Mouse (Mus musculus): ENCODE measurements around the gene Gm10271. TPM values are rescaled to one million over a fixed set of nuclear protein-coding genes. Genes with fewer than 3 reads are reported as not detected.

The Gm10271 gene
- total RNA-seq, 1 experiment from 2014 or later = not detected

DNA sequence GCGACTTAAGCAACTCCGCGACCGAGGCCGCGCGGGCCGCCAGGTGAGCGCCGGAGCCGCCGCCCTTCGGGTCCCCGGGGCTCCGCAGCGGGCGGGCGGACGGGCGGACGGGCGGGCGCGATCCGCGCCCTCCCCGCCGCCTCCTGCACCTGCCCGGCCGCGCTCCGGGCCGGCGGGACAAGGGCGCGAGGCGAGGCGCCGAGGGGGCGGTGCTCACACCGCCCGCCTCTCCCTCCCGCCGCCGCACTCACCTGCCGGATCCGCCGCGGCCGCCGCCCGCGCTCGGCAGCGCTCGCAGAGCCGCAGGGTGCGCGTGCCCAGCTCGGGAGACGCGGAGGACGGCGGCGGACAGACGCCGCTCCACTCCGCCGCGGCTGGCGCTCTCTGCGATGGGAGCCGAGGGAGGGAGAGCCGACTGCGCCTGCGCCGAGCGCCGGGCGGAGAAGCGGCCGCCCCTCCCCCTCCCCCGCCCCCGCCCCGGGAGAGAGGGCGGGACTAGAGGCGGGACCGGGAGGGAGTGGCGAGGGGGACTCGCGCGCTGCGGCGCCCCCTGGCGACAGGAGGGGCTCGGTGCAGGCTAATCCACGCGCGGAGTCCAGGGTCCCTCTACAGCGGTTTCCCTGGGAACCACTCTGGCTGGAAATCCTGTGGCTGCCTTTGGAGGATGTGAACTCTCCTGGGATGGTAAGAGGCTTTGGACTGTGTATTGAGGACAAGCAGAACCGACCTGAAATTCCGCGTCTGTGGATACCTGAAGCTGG, 22.2 kb downstream of the Gm10271 start, which contains the start of gene Rab3ip:
Gene Rab3ip, minus strand, starts transcription at position 761 of the 761 bp plus-strand sequence.
- peak; percentile 88 to 90 for ATAC-seq (replicated peaks in 1 of 2; ENCODE audit: insufficient read depth in 1 of 2, low FRiP score in 2 of 2, low TSS enrichment in 1 of 2, low read depth in 1 of 2, poor library complexity in 2 of 2, severe bottlenecking in 2 of 2)

DNA sequence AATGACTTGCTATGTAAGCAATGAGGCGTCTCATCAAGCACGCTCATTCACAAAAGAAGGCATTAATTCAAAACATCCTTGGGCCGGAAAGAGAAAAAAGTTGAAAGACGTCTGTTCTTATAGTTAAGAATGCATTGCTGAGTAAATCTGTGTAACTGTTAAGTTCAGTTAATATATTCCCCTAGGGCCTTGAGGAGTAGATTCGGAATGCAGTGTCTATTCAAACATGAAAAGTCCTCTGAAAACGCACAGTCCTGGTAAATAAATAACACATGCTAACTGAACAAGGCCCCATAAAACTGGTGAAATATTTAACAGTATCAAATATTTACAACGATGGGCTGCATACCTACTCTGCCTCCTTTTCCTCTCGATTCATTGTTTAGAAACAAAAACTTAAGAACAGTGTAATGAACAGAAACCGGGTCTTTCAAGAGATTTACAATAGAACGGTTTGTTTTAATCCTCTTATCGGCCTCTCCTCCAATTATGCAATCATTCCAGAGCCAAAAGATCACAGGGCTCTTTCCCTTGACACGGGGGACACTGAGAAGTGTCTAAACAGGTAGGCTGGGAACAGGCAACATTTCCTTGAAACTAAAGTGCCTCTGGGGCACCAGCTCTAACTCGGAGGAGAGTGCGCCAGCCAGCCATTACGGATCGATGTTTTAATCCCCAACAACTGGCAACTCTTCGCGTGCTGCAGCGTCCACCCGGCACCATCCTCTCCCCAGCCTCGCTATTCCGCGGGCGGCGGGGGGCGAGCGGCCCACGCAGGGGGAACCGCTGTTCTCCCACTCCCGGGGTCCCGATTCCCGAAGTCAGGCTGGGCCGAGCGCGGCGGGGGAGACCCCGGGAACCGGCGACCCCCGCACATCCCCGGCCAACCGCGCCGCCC, 23.0 kb downstream of the Gm10271 start:
- ATAC-seq (replicated peaks in 1 of 2; ENCODE audit: insufficient read depth in 1 of 2, low FRiP score in 2 of 2, low TSS enrichment in 1 of 2, low read depth in 1 of 2, poor library complexity in 2 of 2, severe bottlenecking in 2 of 2) = no peak

DNA sequence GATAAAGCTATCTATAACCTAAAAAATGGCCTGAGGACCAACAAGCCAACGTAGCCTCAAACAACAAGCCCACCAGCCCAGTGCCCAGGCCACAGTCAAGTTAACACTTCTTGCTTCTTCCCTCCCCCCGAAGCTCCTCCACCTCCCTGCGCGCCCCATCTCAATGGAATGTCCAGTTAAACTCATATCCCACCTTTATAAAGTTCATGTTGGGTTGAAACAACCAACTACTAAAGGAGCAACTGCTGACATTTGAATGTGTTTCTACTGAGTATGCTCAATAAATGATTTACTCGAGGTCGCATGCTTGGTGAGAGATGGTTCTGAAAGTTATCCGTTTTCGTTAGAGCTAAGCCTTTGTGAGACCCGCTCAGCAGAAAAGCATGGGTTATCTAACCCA, 24.0 kb downstream of the Gm10271 start:
- ATAC-seq (replicated peaks in 1 of 2; ENCODE audit: insufficient read depth in 1 of 2, low FRiP score in 2 of 2, low TSS enrichment in 1 of 2, low read depth in 1 of 2, poor library complexity in 2 of 2, severe bottlenecking in 2 of 2) = no peak

DNA sequence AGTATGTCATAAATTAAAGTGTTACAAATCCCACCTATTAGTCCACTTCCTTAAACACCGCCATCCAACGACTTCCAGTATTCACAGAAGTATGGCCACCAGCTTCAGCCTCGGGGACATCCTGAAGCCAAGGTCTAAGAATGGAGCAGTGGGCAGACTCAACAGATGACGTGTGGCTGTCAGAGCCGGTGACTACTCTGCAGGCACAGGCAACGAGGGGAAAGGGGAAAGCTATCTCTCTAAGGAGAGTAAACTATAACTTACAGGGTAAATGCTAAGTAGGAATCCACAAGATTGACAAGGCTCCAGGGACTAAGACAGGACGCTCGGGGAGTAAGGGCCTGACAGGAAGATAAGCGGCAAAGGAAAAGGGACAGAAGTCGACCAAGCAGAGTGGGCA, 27.5 kb downstream of the Gm10271 start:
- ATAC-seq (replicated peaks in 1 of 2; ENCODE audit: insufficient read depth in 1 of 2, low FRiP score in 2 of 2, low TSS enrichment in 1 of 2, low read depth in 1 of 2, poor library complexity in 2 of 2, severe bottlenecking in 2 of 2) = no peak

DNA sequence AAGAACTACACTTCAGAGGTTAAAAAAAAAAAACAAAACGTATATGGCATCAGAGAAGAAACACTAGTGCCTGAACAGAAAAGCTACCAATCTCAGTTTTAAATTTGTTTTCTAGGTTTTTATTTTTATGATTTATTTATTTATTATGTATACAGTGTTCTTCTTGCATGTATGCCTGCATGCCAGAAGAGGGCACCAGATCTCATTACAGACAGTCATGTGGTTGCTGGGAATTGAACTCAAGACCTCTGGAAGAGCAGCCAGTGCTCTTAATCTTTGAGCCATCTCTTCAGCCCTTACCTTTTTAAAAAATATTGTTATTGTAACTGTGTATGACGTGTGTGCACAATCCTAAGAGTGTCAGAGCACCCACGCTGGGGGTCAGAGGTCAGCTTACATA, 28.3 kb downstream of the Gm10271 start:
- no peak for ATAC-seq (replicated peaks in 1 of 2; ENCODE audit: insufficient read depth in 1 of 2, low FRiP score in 2 of 2, low TSS enrichment in 1 of 2, low read depth in 1 of 2, poor library complexity in 2 of 2, severe bottlenecking in 2 of 2)

DNA sequence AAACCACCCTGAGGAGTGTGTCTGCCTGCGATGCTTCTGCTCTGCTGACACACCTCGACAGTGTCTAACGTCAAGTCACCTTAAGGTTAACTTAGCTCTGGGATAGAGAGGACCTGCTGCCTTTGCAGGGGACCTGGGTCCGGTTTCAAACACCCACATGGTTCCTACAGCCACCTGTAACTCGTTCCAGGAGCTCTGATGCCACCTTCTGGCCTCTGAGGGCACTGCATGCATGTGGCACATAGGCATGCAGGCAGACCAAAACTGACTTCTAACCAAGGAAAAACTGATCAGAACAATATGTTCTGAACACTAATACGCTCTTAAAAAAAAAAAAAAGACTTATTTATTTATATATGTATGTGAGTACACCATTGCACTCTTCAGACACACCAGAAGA, 29.4 kb downstream of the Gm10271 start:
- no peak for ATAC-seq (replicated peaks in 1 of 2; ENCODE audit: insufficient read depth in 1 of 2, low FRiP score in 2 of 2, low TSS enrichment in 1 of 2, low read depth in 1 of 2, poor library complexity in 2 of 2, severe bottlenecking in 2 of 2)

DNA sequence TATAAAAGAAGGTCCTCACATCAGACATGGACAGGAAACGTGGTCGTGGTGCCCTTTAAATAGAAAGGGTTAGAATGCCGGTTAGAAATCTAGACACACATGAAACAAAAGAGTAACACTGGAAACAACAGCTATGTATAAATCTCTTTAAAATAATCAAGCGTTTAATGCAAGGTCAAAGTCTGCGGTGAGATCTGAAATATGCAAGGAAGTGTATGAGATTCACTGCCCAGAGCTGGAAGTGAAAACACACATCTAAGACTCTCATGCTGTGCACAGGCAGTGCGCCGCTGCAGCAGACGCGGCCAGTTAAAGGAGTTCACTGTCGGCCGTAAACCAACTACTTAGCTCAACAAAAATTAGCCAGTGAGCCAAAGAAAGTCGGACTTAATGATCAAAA, 37.4 kb downstream of the Gm10271 start:
- ATAC-seq (replicated peaks in 1 of 2; ENCODE audit: insufficient read depth in 1 of 2, low FRiP score in 2 of 2, low TSS enrichment in 1 of 2, low read depth in 1 of 2, poor library complexity in 2 of 2, severe bottlenecking in 2 of 2) = 0 out of 4 replicates have a peak, but pooled peaks of 1 of the 2 experiments have one; percentile 25

DNA sequence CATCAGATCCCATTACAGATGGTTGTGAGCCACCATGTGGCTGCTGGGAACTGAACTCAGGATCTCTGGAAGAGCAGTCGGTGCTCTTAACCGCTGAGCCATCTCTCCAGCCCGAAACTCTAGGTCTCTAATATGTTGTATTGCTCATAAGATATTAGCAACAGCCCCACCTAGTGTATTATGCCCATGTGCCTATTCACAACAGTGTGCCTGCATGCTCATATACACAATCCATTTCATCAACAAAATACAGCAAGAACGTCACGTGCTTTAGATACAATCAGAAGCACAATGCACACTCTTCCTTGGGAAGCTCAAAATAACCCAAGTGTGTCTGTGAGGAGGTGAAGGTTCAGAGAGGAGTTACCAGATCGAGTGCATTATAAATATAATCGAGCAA, 38.6 kb downstream of the Gm10271 start:
- ATAC-seq (replicated peaks in 1 of 2; ENCODE audit: insufficient read depth in 1 of 2, low FRiP score in 2 of 2, low TSS enrichment in 1 of 2, low read depth in 1 of 2, poor library complexity in 2 of 2, severe bottlenecking in 2 of 2) = no peak

DNA sequence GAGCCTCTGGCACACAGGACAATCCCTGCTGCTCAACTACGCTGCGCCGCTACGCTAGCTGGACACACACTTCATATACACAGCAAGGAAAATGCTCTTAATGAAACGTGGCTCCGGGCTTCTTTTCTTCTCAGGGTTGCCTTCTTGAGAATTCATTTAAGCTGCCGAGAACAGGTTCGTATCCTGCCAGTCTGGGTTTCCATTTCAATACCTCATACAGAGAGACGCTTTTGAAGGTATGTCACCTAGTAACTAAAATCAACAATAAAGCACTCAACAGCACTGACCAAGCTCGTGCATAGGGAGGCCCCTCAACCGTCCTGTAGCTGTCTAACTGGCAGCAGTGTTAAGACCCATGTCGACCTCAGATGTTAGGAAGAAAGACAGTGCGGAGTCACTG, 40.0 kb downstream of the Gm10271 start:
- no peak for ATAC-seq (replicated peaks in 1 of 2; ENCODE audit: insufficient read depth in 1 of 2, low FRiP score in 2 of 2, low TSS enrichment in 1 of 2, low read depth in 1 of 2, poor library complexity in 2 of 2, severe bottlenecking in 2 of 2)

DNA sequence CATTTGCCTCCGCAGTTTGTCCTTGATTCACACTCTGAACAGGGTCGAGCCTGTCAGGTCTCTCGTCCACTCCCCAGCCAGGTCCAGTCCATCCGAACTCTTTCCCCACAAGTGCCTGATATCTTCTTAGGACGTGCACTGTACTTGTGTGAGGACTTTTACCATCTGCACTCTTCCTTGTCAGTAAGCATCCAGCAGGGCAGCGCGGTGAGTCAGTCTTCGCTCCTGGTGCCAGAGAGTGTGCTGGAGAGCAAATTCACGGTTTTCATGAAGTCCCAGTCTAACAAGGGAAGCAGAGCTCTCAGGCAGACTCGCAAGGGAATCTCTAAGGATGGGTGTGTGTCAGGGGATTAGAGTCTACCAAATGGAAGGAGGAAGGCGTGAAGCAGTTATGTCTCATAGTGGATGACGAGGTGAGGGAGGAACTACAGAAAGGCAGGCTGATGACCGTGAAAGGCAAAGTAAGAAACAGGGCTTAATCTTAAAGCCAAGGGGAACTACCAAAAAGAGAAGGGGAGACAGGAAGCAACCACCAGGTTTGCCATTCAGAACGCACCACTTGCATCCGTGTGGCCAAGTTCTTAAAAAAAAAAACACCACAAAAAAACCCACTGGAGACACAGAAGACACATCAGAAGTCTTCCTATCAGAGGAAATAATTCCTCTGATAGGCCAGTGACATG, 40.8 kb downstream of the Gm10271 start:
- peak; percentile 30 to 48; a peak in 3 of 4 replicates for ATAC-seq (replicated peaks in 1 of 2; ENCODE audit: insufficient read depth in 1 of 2, low FRiP score in 2 of 2, low TSS enrichment in 1 of 2, low read depth in 1 of 2, poor library complexity in 2 of 2, severe bottlenecking in 2 of 2)

DNA sequence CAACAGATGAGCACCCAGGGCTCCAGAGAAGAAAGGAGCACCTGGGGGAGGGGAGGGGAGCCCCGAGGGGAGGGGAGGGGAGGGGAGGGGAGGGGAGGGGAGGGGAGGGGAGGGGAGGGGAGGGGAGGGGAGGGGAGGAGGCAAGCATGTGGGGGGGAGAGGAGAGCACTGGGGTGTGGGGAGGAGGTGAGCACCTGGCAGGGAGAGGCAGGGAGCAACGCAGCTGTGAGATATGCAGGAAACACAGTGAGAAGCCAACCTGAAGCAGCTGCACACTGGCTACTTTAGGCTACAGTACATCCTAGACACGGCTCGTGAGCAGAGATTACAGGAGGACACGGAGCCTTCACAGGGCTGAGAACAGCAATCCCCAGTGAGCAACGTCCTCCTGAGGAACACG, 41.5 kb downstream of the Gm10271 start:
- ATAC-seq (replicated peaks in 1 of 2; ENCODE audit: insufficient read depth in 1 of 2, low FRiP score in 2 of 2, low TSS enrichment in 1 of 2, low read depth in 1 of 2, poor library complexity in 2 of 2, severe bottlenecking in 2 of 2) = no peak

DNA sequence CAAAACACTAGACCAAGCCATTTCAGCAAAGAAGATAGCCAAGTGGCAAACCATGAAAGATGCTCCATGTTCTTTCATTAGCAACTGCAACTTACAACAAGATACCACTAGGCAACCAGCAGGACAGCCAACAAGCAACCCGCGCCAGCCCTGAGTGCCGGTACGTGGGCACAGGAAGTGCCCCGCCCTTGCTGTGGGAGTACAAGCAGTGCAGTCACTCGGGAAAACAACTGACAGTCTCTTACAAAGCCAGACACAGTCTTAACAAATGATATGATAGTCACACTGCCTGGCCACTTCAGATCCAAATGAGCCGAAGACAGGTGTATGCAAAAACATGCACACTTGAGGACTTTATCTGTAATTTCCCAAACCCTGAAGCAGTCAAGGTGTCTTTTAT, 41.9 kb downstream of the Gm10271 start:
- peak in 1 of 2 experiments; percentile 12; a peak in 1 of 4 replicates for ATAC-seq (replicated peaks in 1 of 2; ENCODE audit: insufficient read depth in 1 of 2, low FRiP score in 2 of 2, low TSS enrichment in 1 of 2, low read depth in 1 of 2, poor library complexity in 2 of 2, severe bottlenecking in 2 of 2)

DNA sequence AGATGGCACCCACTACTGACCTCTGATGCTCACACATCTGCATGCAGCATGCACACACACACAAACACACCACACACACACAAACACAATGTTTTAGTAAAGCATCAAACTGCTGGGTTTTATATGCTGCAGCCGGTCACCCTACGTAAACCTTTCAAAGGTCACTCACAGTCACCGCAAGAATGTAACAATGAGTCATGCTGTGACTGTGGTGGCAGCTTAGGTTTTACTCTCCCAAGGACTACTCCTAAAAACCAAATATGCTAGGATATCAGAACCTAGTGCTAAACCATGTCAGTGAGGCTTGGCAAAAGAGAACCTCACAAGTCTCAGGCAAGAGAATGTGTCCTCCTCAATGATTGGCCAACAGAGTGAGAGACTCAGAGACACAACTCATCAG, 43.6 kb downstream of the Gm10271 start:
- ATAC-seq (replicated peaks in 1 of 2; ENCODE audit: insufficient read depth in 1 of 2, low FRiP score in 2 of 2, low TSS enrichment in 1 of 2, low read depth in 1 of 2, poor library complexity in 2 of 2, severe bottlenecking in 2 of 2) = no peak

DNA sequence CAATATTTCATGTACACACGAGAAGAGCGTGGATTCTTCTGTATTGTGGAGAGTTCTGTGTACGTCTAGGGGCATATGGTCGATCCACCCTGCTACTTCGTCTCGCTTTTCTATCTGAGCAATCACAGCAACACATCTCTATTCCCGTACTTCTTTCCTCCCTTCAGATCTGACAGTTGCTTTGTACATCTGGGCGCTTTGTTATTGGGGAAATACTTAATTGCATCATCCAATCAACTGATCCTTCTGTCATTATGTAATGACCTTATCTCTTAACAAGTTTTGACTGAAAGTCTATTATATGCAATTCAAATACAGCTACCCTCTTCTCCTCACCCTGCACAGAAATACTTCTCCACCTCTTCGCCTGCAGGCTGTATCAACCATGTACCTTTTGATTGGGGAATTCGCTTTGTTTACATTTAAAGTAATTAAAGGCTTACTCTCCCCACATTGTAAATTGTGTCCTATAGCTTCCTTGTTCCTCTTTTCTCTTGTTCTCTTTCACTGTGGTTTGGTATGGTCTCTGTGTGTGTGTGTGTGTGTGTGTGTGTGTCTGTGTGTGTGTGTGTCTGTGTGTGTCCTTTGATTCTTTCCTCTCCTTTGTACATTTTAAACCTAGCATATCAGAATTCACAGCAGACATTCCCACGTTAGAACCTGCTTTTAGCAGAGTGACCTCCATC, 45.8 kb downstream of the Gm10271 start:
- peak in 1 of 2 experiments; percentile 40; a peak in 1 of 4 replicates for ATAC-seq (replicated peaks in 1 of 2; ENCODE audit: insufficient read depth in 1 of 2, low FRiP score in 2 of 2, low TSS enrichment in 1 of 2, low read depth in 1 of 2, poor library complexity in 2 of 2, severe bottlenecking in 2 of 2)

DNA sequence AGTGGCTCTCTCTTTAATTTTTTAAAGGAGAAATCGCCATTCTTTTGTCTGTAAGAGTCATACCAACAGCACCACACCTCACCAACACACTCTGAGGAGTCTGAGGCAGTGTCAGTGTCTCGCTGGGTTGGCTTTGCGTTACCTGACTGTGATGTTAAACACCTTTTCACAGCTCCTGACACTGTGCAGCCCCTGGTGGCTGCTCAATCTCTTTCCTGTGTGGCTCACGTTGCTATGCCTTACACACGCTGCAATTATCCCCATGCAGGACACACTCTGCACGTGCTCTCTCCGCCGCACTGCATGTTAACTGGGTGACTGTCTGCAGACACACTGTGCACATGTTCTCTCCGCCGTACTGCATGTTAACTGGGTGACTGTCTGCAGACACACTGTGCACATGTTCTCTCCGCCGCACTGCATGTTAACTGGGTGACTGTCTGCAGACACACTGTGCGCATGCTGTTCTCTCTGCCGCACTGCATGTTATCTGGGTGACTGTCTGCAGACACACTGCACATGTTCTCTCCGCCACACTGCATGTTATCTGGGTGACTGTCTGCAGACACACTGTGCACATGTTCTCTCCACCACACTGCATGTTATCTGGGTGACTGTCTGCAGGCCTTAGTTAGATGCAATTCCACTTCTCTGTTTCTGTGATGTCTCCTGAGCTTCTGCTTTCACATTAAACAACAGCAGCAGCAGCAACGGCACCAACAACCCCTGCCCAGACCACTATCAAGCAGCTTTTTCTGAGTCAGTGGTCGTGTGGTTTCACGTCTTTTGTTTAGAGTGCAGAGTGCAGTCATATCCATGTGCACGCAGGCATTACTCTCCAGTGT, 48.5 kb downstream of the Gm10271 start:
- ATAC-seq (replicated peaks in 1 of 2; ENCODE audit: insufficient read depth in 1 of 2, low FRiP score in 2 of 2, low TSS enrichment in 1 of 2, low read depth in 1 of 2, poor library complexity in 2 of 2, severe bottlenecking in 2 of 2) = no peak

DNA sequence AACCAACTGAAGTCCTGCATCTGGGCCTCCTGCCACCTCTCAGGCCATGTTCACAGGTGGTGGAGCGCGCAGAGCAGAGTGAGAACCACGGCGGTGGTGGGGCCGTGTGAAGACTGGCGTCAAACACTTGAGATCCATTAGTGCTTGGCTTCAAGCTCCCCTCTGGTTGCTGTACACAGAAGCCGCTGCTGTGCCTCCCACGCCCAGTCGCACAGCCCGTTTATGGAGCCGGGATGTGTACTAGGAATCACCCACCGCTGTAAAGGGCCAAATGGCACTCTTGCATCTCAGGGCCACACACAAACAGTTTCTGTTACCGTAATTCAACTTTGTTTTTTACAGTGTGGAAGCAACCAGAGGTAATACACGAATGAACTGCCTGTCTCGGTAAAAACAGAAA, 50.2 kb downstream of the Gm10271 start:
- no peak for ATAC-seq (replicated peaks in 1 of 2; ENCODE audit: insufficient read depth in 1 of 2, low FRiP score in 2 of 2, low TSS enrichment in 1 of 2, low read depth in 1 of 2, poor library complexity in 2 of 2, severe bottlenecking in 2 of 2)
